Mouse (Mus musculus) MEL (cell line): ENCODE results near the gene Zfp111.

Source experiments
- KAT2A ChIP-seq: conservative IDR thresholded peaks from 2 replicates; pipeline ENCODE4 v1.6.1; 2012; ENCODE audit warnings: low read depth, low read length, improper control_type of control experiment, inconsistent platforms
- MXI1 ChIP-seq: IDR thresholded peaks from 2 replicates; pipeline ENCODE4 v1.6.1; 2011; ENCODE audit warnings: mild to moderate bottlenecking, low read depth, low read length, improper control_type of control experiment
- USF1 ChIP-seq: IDR thresholded peaks from 2 replicates; pipeline ENCODE4 v1.6.1; 2014; ENCODE audit warnings: low read depth, mild to moderate bottlenecking, inconsistent platforms, low read length, improper control_type of control experiment, moderate library complexity

DNA sequence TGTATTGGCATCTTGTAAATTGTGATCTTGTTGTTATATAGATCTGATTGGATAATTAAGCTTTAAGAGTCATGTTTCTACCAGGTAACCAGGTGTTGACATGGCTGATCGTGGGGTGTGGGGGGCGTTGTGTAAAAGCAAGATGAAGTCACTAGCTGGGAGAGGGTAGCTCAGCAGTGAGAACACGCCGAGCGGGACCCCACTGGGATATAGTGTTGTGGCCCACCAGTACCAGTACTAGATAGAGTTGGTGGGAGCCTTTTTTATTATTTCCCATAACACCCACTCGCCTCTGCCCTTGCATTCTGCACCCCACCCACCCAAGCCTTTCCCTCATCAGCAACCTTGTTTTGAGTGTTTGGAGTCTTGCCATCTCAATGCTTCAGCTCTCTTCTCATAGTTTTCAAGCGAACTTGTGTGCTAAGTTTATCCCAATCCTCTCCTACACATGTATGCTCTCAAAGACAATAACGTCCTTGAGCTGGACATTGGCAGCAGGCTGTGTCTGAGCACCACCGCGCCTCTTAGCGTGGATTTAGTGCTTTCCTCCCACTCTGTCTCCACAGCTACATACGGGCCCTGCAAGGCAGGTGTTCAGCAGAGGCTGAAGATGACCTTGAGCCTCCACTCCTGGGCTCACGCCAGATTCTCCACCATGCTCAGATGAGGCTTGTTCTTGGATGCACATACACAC lies 48.2 kb upstream of the Zfp111 start:
- TF ChIP-seq USF1, result no peak
- TF ChIP-seq MXI1, result no peak
- no peak for TF ChIP-seq KAT2A
